Mouse (Mus musculus) monocyte, adult 5-6 weeks (primary cell): ENCODE measurements around the gene Babam2. TPM values are rescaled to one million over a fixed set of nuclear protein-coding genes. Genes with fewer than 3 reads are reported as not detected.
"Not testable (repeated sequence)": the region's sequence is repeated elsewhere in the genome, so short reads cannot be mapped to it uniquely, and the experiment has no call there.

Experiments
- ATAC-seq: fragments of 153-309, 156-312 bp; replicated peaks from 2 replicates; pipeline ENCODE4 v1.8.0; 2017; ENCODE audit warnings: mild to moderate bottlenecking; ENCODE audit not compliant: low TSS enrichment, insufficient number of reproducible peaks, severe bottlenecking, poor library complexity, low FRiP score
- total RNA-seq: library from RNA; stranded (forward); fragments of 200-1000, 200-491, 200-594 nt; gene quantifications from 3 replicates; pipeline ENCODE4 v1.2.3, GENCODE M21; 2017

Babam2 gene
- total RNA-seq, 1 experiment from 2014 or later, result 35.1 TPM

- ATAC-seq, result no peak
Measured at GRCm38 (mm10) chr5:31955184-31955583, 257.7 kb downstream of the Babam2 start.

- peak; percentile 71; the same call in 1 of the 2 replicates for ATAC-seq
Measured at GRCm38 (mm10) chr5:31956336-31956735, 258.9 kb downstream of the Babam2 start.

GRCm38 (mm10) chr5:31959886-31960285 lies 262.4 kb downstream of the Babam2 start:
- no peak for ATAC-seq

DNA sequence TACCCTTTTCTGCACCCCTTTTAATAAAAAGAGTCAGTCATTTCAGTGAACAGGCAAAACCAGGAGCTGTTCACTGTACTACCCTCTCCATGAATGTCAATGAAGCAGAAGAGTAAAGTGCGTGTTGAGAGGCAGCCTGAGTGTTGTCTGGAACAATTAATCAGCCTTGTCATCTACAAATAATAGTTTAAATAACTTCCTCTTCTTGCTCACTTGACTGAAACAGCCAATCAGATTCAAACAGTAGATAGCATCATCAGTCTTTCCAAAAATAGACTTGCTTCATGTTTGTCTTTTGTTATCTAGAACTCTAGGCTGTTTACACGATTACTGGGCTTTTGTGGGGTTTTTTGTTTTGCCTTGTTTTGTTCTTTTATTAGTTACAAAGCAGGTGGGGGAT lies 263.9 kb downstream of the Babam2 start:
- ATAC-seq, result no peak

DNA sequence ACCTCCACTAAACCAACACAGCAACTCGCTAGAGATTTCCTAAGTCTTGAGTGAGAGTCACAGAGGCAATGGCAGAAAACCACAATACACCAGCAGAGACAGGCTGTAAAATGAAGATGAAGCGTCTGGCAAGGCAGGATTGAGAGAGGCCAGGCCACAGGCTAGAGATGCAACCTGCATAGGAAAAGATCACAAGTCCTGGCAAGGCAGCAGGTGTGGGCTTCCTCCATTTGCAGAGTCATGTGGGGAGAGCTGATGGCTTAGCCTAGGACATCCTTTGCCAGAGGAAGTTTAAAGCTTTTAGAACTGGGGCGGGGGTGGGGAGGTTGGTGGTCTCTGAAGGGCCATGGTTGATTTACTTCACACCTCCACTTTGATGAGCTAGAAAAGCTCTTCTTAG lies 264.9 kb downstream of the Babam2 start:
- ATAC-seq, result no peak

GRCm38 (mm10) chr5:31963352-31963751 lies 265.9 kb downstream of the Babam2 start:
- no peak for ATAC-seq

DNA sequence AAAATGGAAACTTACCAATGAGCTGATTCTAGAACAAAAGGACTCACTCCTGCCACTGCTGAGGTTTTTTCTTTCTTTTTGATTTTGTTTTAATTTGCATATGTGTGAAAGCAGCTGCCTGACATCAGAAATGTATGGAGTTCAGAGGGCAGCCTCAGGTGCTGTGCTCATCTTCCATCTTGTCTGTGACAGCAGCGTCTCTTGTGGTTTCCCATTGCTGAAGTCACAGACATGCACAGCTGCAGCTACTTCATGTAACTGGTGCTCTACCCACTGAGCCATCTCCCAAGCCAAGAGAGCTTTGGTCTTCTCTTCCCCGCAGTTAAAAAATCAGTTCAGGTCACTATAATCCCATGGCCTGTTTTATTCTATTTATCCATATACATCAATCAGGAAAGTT lies 266.4 kb downstream of the Babam2 start:
- ATAC-seq, result no peak

DNA sequence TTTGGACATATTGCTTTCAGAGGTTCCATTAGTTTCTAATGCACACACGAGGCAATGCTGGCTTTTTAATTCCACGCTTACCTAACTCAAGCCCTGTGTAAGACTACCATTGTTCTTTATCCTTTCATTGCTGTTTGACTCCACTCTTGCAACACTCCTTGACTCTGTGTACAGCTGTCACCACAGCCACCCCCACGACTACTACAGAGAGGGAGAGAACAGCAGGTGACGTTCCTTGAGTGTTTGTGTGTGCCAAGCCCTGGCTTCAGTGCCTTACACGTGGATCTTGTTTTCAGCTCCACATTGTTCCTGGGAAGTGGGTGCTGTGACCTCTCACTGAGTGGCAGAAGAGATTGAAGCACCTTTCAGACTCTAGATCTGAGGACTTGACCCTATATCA lies 269.3 kb downstream of the Babam2 start:
- ATAC-seq, result no peak

DNA sequence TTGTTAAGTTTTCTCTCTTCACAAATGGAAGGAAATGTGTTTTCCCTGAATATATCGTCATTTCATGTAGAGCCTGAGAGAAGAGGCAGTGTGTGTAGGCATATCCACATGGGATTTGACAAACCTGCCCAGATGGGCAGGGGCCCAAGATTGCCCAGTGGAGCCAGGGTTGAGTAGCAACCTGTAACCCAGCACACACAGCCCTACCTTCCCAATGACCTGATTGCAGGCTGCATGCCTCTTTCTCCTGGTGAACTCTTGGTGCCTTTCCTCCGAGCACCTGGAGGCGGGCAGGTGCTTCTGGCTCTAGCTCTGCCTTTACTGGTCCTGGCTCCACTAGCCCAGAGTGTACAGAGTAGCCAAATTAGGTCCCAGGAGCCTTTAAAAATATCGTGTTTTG lies 270.0 kb downstream of the Babam2 start:
- ATAC-seq, result no peak

- ATAC-seq, result no peak
Measured at GRCm38 (mm10) chr5:31968046-31968506, 270.6 kb downstream of the Babam2 start.

- not testable (repeated sequence) for ATAC-seq
Measured at GRCm38 (mm10) chr5:31972416-31972815, 274.9 kb downstream of the Babam2 start.

GRCm38 (mm10) chr5:31974614-31975168 lies 277.2 kb downstream of the Babam2 start:
- no peak for ATAC-seq

GRCm38 (mm10) chr5:31982061-31982460 lies 284.6 kb downstream of the Babam2 start:
- ATAC-seq, result no peak

- ATAC-seq, result no peak
Measured at GRCm38 (mm10) chr5:31983161-31983560, 285.7 kb downstream of the Babam2 start.

- ATAC-seq, result no peak
Measured at GRCm38 (mm10) chr5:31983817-31984368, 286.4 kb downstream of the Babam2 start.

GRCm38 (mm10) chr5:31984369-31984961 lies 287.0 kb downstream of the Babam2 start:
- ATAC-seq, result peak; percentile 90

GRCm38 (mm10) chr5:31985021-31985420 lies 287.5 kb downstream of the Babam2 start:
- no peak for ATAC-seq

- ATAC-seq, result no peak
Measured at GRCm38 (mm10) chr5:31987541-31988307, 290.2 kb downstream of the Babam2 start.

DNA sequence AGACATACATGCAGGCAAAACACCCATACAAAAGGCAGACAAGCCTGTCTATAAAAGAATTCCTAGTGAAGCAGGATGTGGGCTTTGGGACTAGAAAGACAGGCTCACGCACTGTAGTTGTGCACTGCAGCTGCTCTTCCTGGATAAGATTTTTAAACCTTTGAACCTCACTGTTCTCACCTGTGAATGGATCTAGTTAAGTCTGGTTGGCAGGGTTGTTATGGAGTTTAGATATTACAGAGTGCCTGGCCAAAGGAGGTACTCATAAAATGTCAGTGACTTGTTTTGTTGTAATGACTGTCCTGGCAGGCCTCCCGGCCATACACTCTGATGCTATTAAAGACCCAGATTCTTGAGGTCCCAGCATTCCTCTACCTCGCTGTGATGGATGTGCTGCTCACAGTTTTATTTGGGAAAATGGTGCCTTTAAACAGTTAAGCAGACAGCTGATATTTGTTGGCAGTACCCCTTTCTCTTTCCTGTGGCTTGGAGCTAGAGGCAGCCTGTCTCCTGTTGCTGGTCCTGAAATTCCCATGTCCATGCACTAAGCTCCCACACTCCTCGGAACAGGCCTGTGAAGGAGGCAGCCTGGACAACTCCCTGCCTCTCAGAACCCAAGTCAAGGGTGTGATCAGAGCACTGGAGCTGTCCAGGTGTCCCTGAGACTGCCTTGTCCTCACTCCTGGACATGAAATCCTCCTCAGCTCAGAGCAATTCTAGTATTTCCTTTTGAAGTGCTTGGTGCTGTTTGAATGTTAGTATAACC lies 299.9 kb downstream of the Babam2 start:
- ATAC-seq, result no peak
